Mouse (Mus musculus): ENCODE results near the gene Rnf150. TPM values are rescaled to one million over a fixed set of nuclear protein-coding genes. Genes with fewer than 3 reads are reported as not detected.

Rnf150 gene
- polyA plus RNA-seq (2014; fragmentation: Nextera tagmentation; extraction: Ambion mirVana) = 1.7 and 1.8 TPM in 2 replicates

GRCm38 (mm10) chr8:82863041-82863744, at the start of gene Rnf150:
Rnf150 (plus strand) TSS chr8:82863356.
- Histone ChIP-seq H3K9ac (ENCODE audit: low read length) (peak within 1 kb of the TSS; percentile 74), H3K9me3 (ENCODE audit: control insufficient read depth, low read length) (no peaks in the 10 kb centered on the region), H3K4me2 (ENCODE audit: low read depth) (peak within 1 kb of the TSS; percentile 84), H3K27ac (ENCODE audit: low read depth, low read length) (peak within 1 kb of the TSS; percentile 70), H3K4me1 (ENCODE audit: control insufficient read depth, insufficient read depth, low read length) (peaks cover 8% of the 10 kb centered on the region; the same call in 1 of the 2 replicates), H3K36me3 (ENCODE audit: control insufficient read depth, insufficient read depth, low read length) (no peaks in the 10 kb centered on the region), H3K4me3 (ENCODE audit: low read depth, low read length) (peak within 1 kb of the TSS; percentile 80), H3K27me3 (ENCODE audit: control insufficient read depth, insufficient read depth, low read length) (no peaks in the 10 kb centered on the region)
- DNase-seq (ENCODE audit: low spot score) = peak; percentile 87
- WGBS = under 1% methylated on average over 36 of the region's 39 CpGs
- ATAC-seq (ENCODE audit: insufficient read depth, low FRiP score, low TSS enrichment) = peak; percentile 79

GRCm38 (mm10) chr8:82826135-82827046, 36.8 kb upstream of the Rnf150 start:
- H3K9ac ChIP-seq (ENCODE audit: low read length) = no peak overlapping the region
- DNase-seq (ENCODE audit: low spot score) (no peak), ATAC-seq (ENCODE audit: insufficient read depth, low FRiP score, low TSS enrichment) (no peak)
- no peaks in the 10 kb centered on the region for H3K27me3 ChIP-seq (ENCODE audit: control insufficient read depth, insufficient read depth, low read length)
- no peaks in the 10 kb centered on the region for H3K4me1 ChIP-seq (ENCODE audit: control insufficient read depth, insufficient read depth, low read length)
- H3K36me3 ChIP-seq (ENCODE audit: control insufficient read depth, insufficient read depth, low read length) = no peaks in the 10 kb centered on the region
- WGBS = 76% methylated on average over 11 of the region's 11 CpGs
- H3K4me2 ChIP-seq (ENCODE audit: low read depth) = no peak overlapping the region
- no peaks in the 10 kb centered on the region for H3K9me3 ChIP-seq (ENCODE audit: control insufficient read depth, low read length)
- H3K4me3 ChIP-seq (ENCODE audit: low read depth, low read length) = no peak overlapping the region
- H3K27ac ChIP-seq (ENCODE audit: low read depth, low read length) = no peak overlapping the region

- H3K4me1 ChIP-seq (ENCODE audit: control insufficient read depth, insufficient read depth, low read length) = no peaks in the 10 kb centered on the region
- no peaks in the 10 kb centered on the region for H3K9me3 ChIP-seq (ENCODE audit: control insufficient read depth, low read length)
- H3K9ac ChIP-seq (ENCODE audit: low read length) = no peak overlapping the region
- ATAC-seq (ENCODE audit: insufficient read depth, low FRiP score, low TSS enrichment) = no peak
- H3K4me2 ChIP-seq (ENCODE audit: low read depth) = no peak overlapping the region
- no peaks in the 10 kb centered on the region for H3K36me3 ChIP-seq (ENCODE audit: control insufficient read depth, insufficient read depth, low read length)
- 79% methylated on average over 3 of the region's 3 CpGs for WGBS
- H3K4me3 ChIP-seq (ENCODE audit: low read depth, low read length) = no peak overlapping the region
- no peaks in the 10 kb centered on the region for H3K27me3 ChIP-seq (ENCODE audit: control insufficient read depth, insufficient read depth, low read length)
- no peak overlapping the region for H3K27ac ChIP-seq (ENCODE audit: low read depth, low read length)
- no peak for DNase-seq (ENCODE audit: low spot score)
Measured at GRCm38 (mm10) chr8:82840415-82840814, 22.7 kb upstream of the Rnf150 start.

- no peak overlapping the region for H3K4me3 ChIP-seq (ENCODE audit: low read depth, low read length)
- no peaks in the 10 kb centered on the region for H3K36me3 ChIP-seq (ENCODE audit: control insufficient read depth, insufficient read depth, low read length)
- no peak overlapping the region for H3K27ac ChIP-seq (ENCODE audit: low read depth, low read length)
- no peak overlapping the region for H3K4me2 ChIP-seq (ENCODE audit: low read depth)
- 60% methylated on average over 1 of the region's 1 CpGs for WGBS
- H3K9ac ChIP-seq (ENCODE audit: low read length) = no peak overlapping the region
- no peaks in the 10 kb centered on the region for H3K9me3 ChIP-seq (ENCODE audit: control insufficient read depth, low read length)
- DNase-seq (ENCODE audit: low spot score) = no peak
- no peaks in the 10 kb centered on the region for H3K4me1 ChIP-seq (ENCODE audit: control insufficient read depth, insufficient read depth, low read length)
- H3K27me3 ChIP-seq (ENCODE audit: control insufficient read depth, insufficient read depth, low read length) = no peaks in the 10 kb centered on the region
- no peak for ATAC-seq (ENCODE audit: insufficient read depth, low FRiP score, low TSS enrichment)
Measured at GRCm38 (mm10) chr8:82840963-82841362, 22.2 kb upstream of the Rnf150 start.

GRCm38 (mm10) chr8:82841520-82842142, 21.5 kb upstream of the Rnf150 start:
- Histone ChIP-seq H3K9ac (ENCODE audit: low read length) (no peak overlapping the region), H3K4me1 (ENCODE audit: control insufficient read depth, insufficient read depth, low read length) (no peaks in the 10 kb centered on the region), H3K4me2 (ENCODE audit: low read depth) (no peak overlapping the region), H3K4me3 (ENCODE audit: low read depth, low read length) (no peak overlapping the region), H3K27me3 (ENCODE audit: control insufficient read depth, insufficient read depth, low read length) (no peaks in the 10 kb centered on the region), H3K9me3 (ENCODE audit: control insufficient read depth, low read length) (no peaks in the 10 kb centered on the region), H3K27ac (ENCODE audit: low read depth, low read length) (no peak overlapping the region), H3K36me3 (ENCODE audit: control insufficient read depth, insufficient read depth, low read length) (no peaks in the 10 kb centered on the region)
- no peak for DNase-seq (ENCODE audit: low spot score)
- ATAC-seq (ENCODE audit: insufficient read depth, low FRiP score, low TSS enrichment) = no peak
- WGBS = 65% methylated on average over 6 of the region's 6 CpGs

- H3K27me3 ChIP-seq (ENCODE audit: control insufficient read depth, insufficient read depth, low read length) = no peaks in the 10 kb centered on the region
- ATAC-seq (ENCODE audit: insufficient read depth, low FRiP score, low TSS enrichment) = no peak
- H3K4me1 ChIP-seq (ENCODE audit: control insufficient read depth, insufficient read depth, low read length) = no peaks in the 10 kb centered on the region
- H3K9ac ChIP-seq (ENCODE audit: low read length) = no peak overlapping the region
- H3K36me3 ChIP-seq (ENCODE audit: control insufficient read depth, insufficient read depth, low read length) = no peaks in the 10 kb centered on the region
- H3K9me3 ChIP-seq (ENCODE audit: control insufficient read depth, low read length) = no peaks in the 10 kb centered on the region
- H3K4me3 ChIP-seq (ENCODE audit: low read depth, low read length) = no peak overlapping the region
- DNase-seq (ENCODE audit: low spot score) = no peak
- H3K4me2 ChIP-seq (ENCODE audit: low read depth) = no peak overlapping the region
- no peak overlapping the region for H3K27ac ChIP-seq (ENCODE audit: low read depth, low read length)
- 21% methylated on average over 1 of the region's 1 CpGs for WGBS
Measured at GRCm38 (mm10) chr8:82843697-82844096, 19.5 kb upstream of the Rnf150 start.

GRCm38 (mm10) chr8:82844413-82844812, 18.7 kb upstream of the Rnf150 start:
- no peaks in the 10 kb centered on the region for H3K9me3 ChIP-seq (ENCODE audit: control insufficient read depth, low read length)
- no peaks in the 10 kb centered on the region for H3K36me3 ChIP-seq (ENCODE audit: control insufficient read depth, insufficient read depth, low read length)
- H3K9ac ChIP-seq (ENCODE audit: low read length) = no peak overlapping the region
- WGBS = 57% methylated on average over 1 of the region's 1 CpGs
- H3K4me2 ChIP-seq (ENCODE audit: low read depth) = no peak overlapping the region
- no peaks in the 10 kb centered on the region for H3K4me1 ChIP-seq (ENCODE audit: control insufficient read depth, insufficient read depth, low read length)
- H3K27ac ChIP-seq (ENCODE audit: low read depth, low read length) = no peak overlapping the region
- H3K27me3 ChIP-seq (ENCODE audit: control insufficient read depth, insufficient read depth, low read length) = no peaks in the 10 kb centered on the region
- DNase-seq (ENCODE audit: low spot score) (no peak), ATAC-seq (ENCODE audit: insufficient read depth, low FRiP score, low TSS enrichment) (no peak)
- H3K4me3 ChIP-seq (ENCODE audit: low read depth, low read length) = no peak overlapping the region

GRCm38 (mm10) chr8:82846098-82846497, 17.1 kb upstream of the Rnf150 start:
- no peaks in the 10 kb centered on the region for H3K27me3 ChIP-seq (ENCODE audit: control insufficient read depth, insufficient read depth, low read length)
- no peaks in the 10 kb centered on the region for H3K4me1 ChIP-seq (ENCODE audit: control insufficient read depth, insufficient read depth, low read length)
- no peaks in the 10 kb centered on the region for H3K9me3 ChIP-seq (ENCODE audit: control insufficient read depth, low read length)
- DNase-seq (ENCODE audit: low spot score) (no peak), ATAC-seq (ENCODE audit: insufficient read depth, low FRiP score, low TSS enrichment) (no peak)
- no peaks in the 10 kb centered on the region for H3K36me3 ChIP-seq (ENCODE audit: control insufficient read depth, insufficient read depth, low read length)
- no peak overlapping the region for H3K27ac ChIP-seq (ENCODE audit: low read depth, low read length)
- WGBS = 81% methylated on average over 2 of the region's 2 CpGs
- no peak overlapping the region for H3K4me2 ChIP-seq (ENCODE audit: low read depth)
- no peak overlapping the region for H3K4me3 ChIP-seq (ENCODE audit: low read depth, low read length)
- no peak overlapping the region for H3K9ac ChIP-seq (ENCODE audit: low read length)
